Mouse (Mus musculus) c-Kit-positive CD71-negative TER-119-negative erythroid progenitor cells, embryonic 14.5 days (primary cell): ENCODE measurements at regions not wholly inside any gene's neighbourhood (a gene's known extent, or its start where the extent isn't known, plus 50 kb on each side); places are given as distances from the start of the nearest gene placed in this dataset.

ENCODE experiments used
- DNase-seq: peaks from one replicate; pipeline ENCODE4 v3.0.0-alpha.2; 2013; ENCODE audit warnings: low read depth

DNA sequence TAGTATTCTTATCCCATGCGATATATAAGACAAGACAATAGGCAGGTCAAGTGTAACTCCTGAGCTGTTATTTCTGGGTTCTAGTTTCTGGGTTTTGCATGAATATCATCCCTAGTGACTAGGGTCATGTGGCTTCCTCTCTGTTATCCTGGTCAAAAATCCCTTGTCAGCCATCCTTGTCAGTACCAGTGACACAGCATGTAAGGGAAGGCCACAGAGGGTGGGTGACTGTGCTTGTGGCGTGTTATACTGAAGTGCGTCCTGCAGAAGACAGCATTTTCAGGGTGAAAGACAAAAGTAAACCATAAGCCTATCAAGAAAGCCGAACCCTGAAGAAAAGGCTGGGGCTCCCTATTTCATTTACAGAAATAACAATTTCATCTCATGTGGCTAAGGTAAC is 50.7 kb upstream of the Echdc3 start:
- no peak for DNase-seq

DNA sequence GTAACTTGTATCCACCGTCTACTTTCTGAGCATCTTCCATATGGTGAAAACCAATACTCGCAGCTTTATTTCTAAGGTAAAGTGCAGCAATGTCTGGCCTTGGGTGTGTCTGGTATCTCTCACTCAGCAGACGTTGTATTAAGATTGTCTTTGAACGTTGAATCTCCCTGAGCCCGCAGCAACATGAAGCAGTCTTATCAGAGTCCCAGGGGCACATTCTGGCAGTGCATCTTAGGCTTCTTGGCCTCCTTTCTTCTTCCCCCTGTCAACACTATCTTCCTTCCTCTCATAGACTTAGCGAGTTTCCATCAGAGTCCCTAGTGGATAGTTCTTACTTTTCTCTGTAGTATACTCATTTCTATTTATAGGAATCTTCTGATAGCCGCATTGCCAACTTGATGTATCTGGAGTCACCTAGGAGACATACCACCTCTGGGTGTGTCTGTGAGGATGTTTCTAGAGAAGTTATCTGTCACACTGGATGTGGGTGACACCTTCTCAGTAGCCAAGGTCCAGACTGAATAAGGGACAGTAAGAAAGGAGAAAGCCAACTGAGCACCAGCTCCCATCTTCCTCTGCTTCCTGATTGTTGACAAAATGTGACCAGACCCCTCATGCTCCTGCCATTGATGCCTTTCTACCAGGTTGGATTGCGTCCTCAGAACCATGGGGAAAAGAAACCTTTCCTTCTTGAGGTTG is 51.4 kb upstream of the Echdc3 start:
- no peak for DNase-seq

DNA sequence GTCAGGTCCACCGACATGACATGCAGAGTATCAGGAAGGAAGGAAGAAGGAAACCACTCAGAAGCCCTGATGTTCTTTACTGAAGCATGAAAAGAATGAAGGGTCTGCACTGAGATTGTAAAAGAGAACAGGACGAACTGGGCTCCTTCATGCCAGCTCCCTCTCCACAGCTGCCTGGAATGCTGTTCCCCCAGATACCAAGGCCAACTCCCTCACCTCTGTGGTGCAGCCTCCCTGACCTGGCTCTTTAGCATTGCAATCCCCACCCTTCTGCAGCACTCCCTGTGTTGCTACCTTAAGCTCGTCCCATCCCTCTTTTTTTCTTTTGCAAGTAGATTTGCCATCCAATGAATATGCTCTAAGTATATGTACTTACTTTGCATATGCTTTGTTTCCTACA is 52.3 kb upstream of the Echdc3 start:
- no peak for DNase-seq

DNA sequence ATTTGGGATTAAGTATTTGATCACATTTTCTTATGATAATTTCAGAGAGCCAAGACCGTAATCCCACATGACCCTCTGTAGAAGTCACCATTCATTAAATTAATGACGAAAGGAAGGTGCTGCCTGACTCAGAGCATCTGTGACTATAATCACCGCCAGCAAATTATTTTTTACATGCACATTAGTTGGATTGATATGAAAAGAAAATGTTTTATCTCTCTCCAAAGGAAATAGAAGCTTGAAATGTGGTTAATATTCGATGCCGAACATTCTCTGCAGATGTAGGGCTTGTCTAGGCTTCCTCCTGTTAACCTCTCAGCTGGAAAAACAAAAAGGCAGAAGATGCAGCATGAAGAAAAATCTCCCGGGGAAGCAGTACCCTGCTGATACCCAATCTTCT is 54.2 kb upstream of the Echdc3 start:
- DNase-seq = no peak

DNA sequence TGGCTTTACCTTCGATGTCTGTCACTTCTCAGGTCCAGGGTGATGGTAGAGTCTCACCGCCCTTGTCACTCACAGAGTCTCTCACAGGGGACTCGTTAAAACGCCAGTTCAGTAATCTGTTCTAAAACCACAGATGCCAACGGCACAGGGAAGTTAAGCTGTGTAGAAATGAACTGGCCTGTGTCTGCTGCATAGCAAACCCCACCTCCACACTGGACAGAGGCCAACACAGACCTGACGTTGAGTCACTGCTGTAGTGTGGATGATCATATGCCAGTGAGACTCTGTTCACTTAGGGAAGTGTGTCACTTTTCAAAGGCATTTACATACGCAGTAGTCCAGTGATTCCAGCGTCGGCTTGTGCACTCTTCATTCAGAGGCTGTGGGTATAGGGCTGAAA is 54.7 kb upstream of the Echdc3 start:
- peak; percentile 58 for DNase-seq

DNA sequence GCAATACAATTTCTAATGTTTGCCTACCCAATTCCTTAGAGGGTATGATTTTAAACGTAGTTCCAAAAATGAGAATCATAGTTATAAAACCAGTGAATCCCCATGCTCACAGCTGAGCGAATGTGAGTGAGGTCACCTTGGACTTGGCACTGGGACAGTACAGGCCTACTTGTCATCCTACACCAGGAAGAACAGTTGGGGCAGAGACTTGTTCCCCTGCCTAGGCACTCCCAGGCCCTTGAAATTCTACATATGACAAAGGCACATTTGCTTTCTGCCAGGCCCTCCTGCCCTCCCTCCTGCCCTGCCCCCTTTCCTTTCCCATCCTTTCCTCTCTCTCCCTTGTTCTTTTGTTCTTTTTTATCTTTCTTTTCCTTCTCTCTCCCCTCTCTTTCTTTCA is 50.0 kb upstream of the Usp6nl start:
- DNase-seq = no peak
